Mouse (Mus musculus): ENCODE measurements at regions not wholly inside any gene's neighbourhood (a gene's known extent, or its start where the extent isn't known, plus 50 kb on each side); places are given as distances from the start of the nearest gene placed in this dataset.
A peak's percentile ranks its signal among the peaks of the same experiment; 100 is the strongest.

- no peaks in the 10 kb centered on the region for H3K27me3 ChIP-seq (ENCODE audit: control insufficient read depth, insufficient read depth, low read length)
- H3K27ac ChIP-seq (ENCODE audit: low read depth, low read length) = no peak overlapping the region
- H3K36me3 ChIP-seq (ENCODE audit: control insufficient read depth, insufficient read depth, low read length) = no peaks in the 10 kb centered on the region
- 86% methylated on average over 1 of the region's 1 CpGs for WGBS
- no peaks in the 10 kb centered on the region for H3K9me3 ChIP-seq (ENCODE audit: control insufficient read depth, low read length)
- peaks cover 3% of the 10 kb centered on the region; the same call in 1 of the 2 replicates for H3K4me1 ChIP-seq (replicated peaks; ENCODE audit: control insufficient read depth, insufficient read depth, low read length)
- no peak for ATAC-seq (replicated peaks; ENCODE audit: low FRiP score)
- H3K9ac ChIP-seq (ENCODE audit: low read length) = no peak overlapping the region
- H3K4me3 ChIP-seq (ENCODE audit: low read depth, low read length) = no peak overlapping the region
- no peak overlapping the region for H3K4me2 ChIP-seq (ENCODE audit: low read depth, low read length, severe bottlenecking)
- DNase-seq (ENCODE audit: low spot score) = no peak
These were observed 243.6 kb downstream of the Rnf152 start for GRCm38 (mm10) chr1:105112762-105113525.

- DNase-seq (ENCODE audit: low spot score) (no peak), ATAC-seq (replicated peaks; ENCODE audit: low FRiP score) (peak; percentile 66)
- Histone ChIP-seq H3K9me3 (ENCODE audit: control insufficient read depth, low read length) (no peaks in the 10 kb centered on the region), H3K27me3 (ENCODE audit: control insufficient read depth, insufficient read depth, low read length) (no peaks in the 10 kb centered on the region), H3K27ac (ENCODE audit: low read depth, low read length) (peak overlapping the region; percentile 41; the same call in 1 of the 2 replicates), H3K4me3 (ENCODE audit: low read depth, low read length) (no peak overlapping the region), H3K9ac (ENCODE audit: low read length) (no peak overlapping the region), H3K4me1 (replicated peaks; ENCODE audit: control insufficient read depth, insufficient read depth, low read length) (peaks cover 3% of the 10 kb centered on the region; the same call in 1 of the 2 replicates), H3K4me2 (ENCODE audit: low read depth, low read length, severe bottlenecking) (no peak overlapping the region), H3K36me3 (ENCODE audit: control insufficient read depth, insufficient read depth, low read length) (no peaks in the 10 kb centered on the region)
- 32% methylated on average over 4 of the region's 4 CpGs for WGBS
These were observed 245.3 kb downstream of the Rnf152 start for GRCm38 (mm10) chr1:105111236-105111635.

GRCm38 (mm10) chr1:105110581-105111210 is 245.8 kb downstream of the Rnf152 start:
- Histone ChIP-seq H3K4me3 (ENCODE audit: low read depth, low read length) (no peak overlapping the region), H3K36me3 (ENCODE audit: control insufficient read depth, insufficient read depth, low read length) (no peaks in the 10 kb centered on the region), H3K9me3 (ENCODE audit: control insufficient read depth, low read length) (no peaks in the 10 kb centered on the region), H3K9ac (ENCODE audit: low read length) (no peak overlapping the region), H3K4me2 (ENCODE audit: low read depth, low read length, severe bottlenecking) (no peak overlapping the region), H3K4me1 (replicated peaks; ENCODE audit: control insufficient read depth, insufficient read depth, low read length) (peaks cover 3% of the 10 kb centered on the region; the same call in 1 of the 2 replicates), H3K27me3 (ENCODE audit: control insufficient read depth, insufficient read depth, low read length) (no peaks in the 10 kb centered on the region), H3K27ac (ENCODE audit: low read depth, low read length) (no peak overlapping the region)
- DNase-seq (ENCODE audit: low spot score) = no peak
- no peak; the same call in 1 of the 2 replicates for ATAC-seq (replicated peaks; ENCODE audit: low FRiP score)
- 100% methylated on average over 1 of the region's 1 CpGs for WGBS

- WGBS = 83% methylated on average over 4 of the region's 4 CpGs
- no peak for ATAC-seq (replicated peaks; ENCODE audit: low FRiP score)
- no peaks in the 10 kb centered on the region for H3K9me3 ChIP-seq (ENCODE audit: control insufficient read depth, low read length)
- H3K27ac ChIP-seq (ENCODE audit: low read depth, low read length) = no peak overlapping the region
- no peak overlapping the region for H3K4me2 ChIP-seq (ENCODE audit: low read depth, low read length, severe bottlenecking)
- H3K27me3 ChIP-seq (ENCODE audit: control insufficient read depth, insufficient read depth, low read length) = no peaks in the 10 kb centered on the region
- H3K36me3 ChIP-seq (ENCODE audit: control insufficient read depth, insufficient read depth, low read length) = no peaks in the 10 kb centered on the region
- H3K4me1 ChIP-seq (replicated peaks; ENCODE audit: control insufficient read depth, insufficient read depth, low read length) = peaks cover 3% of the 10 kb centered on the region; the same call in 1 of the 2 replicates
- no peak for DNase-seq (ENCODE audit: low spot score)
- H3K4me3 ChIP-seq (ENCODE audit: low read depth, low read length) = no peak overlapping the region
- H3K9ac ChIP-seq (ENCODE audit: low read length) = no peak overlapping the region
These were observed 248.7 kb downstream of the Rnf152 start for GRCm38 (mm10) chr1:105107836-105108235.

GRCm38 (mm10) chr1:105107257-105107656 is 249.3 kb downstream of the Rnf152 start:
- no peaks in the 10 kb centered on the region for H3K36me3 ChIP-seq (ENCODE audit: control insufficient read depth, insufficient read depth, low read length)
- H3K4me2 ChIP-seq (ENCODE audit: low read depth, low read length, severe bottlenecking) = no peak overlapping the region
- ATAC-seq (replicated peaks; ENCODE audit: low FRiP score) = no peak
- no peaks in the 10 kb centered on the region for H3K27me3 ChIP-seq (ENCODE audit: control insufficient read depth, insufficient read depth, low read length)
- 91% methylated on average over 1 of the region's 1 CpGs for WGBS
- peaks cover 3% of the 10 kb centered on the region; the same call in 1 of the 2 replicates for H3K4me1 ChIP-seq (replicated peaks; ENCODE audit: control insufficient read depth, insufficient read depth, low read length)
- no peak overlapping the region for H3K27ac ChIP-seq (ENCODE audit: low read depth, low read length)
- H3K9ac ChIP-seq (ENCODE audit: low read length) = no peak overlapping the region
- H3K9me3 ChIP-seq (ENCODE audit: control insufficient read depth, low read length) = no peaks in the 10 kb centered on the region
- no peak for DNase-seq (ENCODE audit: low spot score)
- no peak overlapping the region for H3K4me3 ChIP-seq (ENCODE audit: low read depth, low read length)

GRCm38 (mm10) chr1:105105211-105105610 is 251.3 kb downstream of the Rnf152 start:
- Histone ChIP-seq H3K4me3 (ENCODE audit: low read depth, low read length) (no peak overlapping the region), H3K9me3 (ENCODE audit: control insufficient read depth, low read length) (no peaks in the 10 kb centered on the region), H3K9ac (ENCODE audit: low read length) (no peak overlapping the region), H3K27ac (ENCODE audit: low read depth, low read length) (no peak overlapping the region), H3K4me2 (ENCODE audit: low read depth, low read length, severe bottlenecking) (no peak overlapping the region), H3K27me3 (ENCODE audit: control insufficient read depth, insufficient read depth, low read length) (no peaks in the 10 kb centered on the region), H3K4me1 (replicated peaks; ENCODE audit: control insufficient read depth, insufficient read depth, low read length) (no peaks in the 10 kb centered on the region), H3K36me3 (ENCODE audit: control insufficient read depth, insufficient read depth, low read length) (no peaks in the 10 kb centered on the region)
- ATAC-seq (replicated peaks; ENCODE audit: low FRiP score) (no peak), DNase-seq (ENCODE audit: low spot score) (no peak)

- Histone ChIP-seq H3K27ac (ENCODE audit: low read depth, low read length) (no peak overlapping the region), H3K4me1 (replicated peaks; ENCODE audit: control insufficient read depth, insufficient read depth, low read length) (no peaks in the 10 kb centered on the region), H3K36me3 (ENCODE audit: control insufficient read depth, insufficient read depth, low read length) (no peaks in the 10 kb centered on the region), H3K9me3 (ENCODE audit: control insufficient read depth, low read length) (no peaks in the 10 kb centered on the region), H3K27me3 (ENCODE audit: control insufficient read depth, insufficient read depth, low read length) (no peaks in the 10 kb centered on the region), H3K4me3 (ENCODE audit: low read depth, low read length) (no peak overlapping the region), H3K4me2 (ENCODE audit: low read depth, low read length, severe bottlenecking) (no peak overlapping the region), H3K9ac (ENCODE audit: low read length) (no peak overlapping the region)
- DNase-seq (ENCODE audit: low spot score) = no peak
- no peak for ATAC-seq (replicated peaks; ENCODE audit: low FRiP score)
- WGBS = 61% methylated on average over 2 of the region's 2 CpGs
These were observed 261.4 kb downstream of the Rnf152 start for GRCm38 (mm10) chr1:105095091-105095490.

- DNase-seq (ENCODE audit: low spot score) = no peak
These were observed 262.0 kb downstream of the Rnf152 start for GRCm38 (mm10) chr1:105094500-105094899.

More at GRCm38 (mm10) chr1:105094500-105094899, 262.0 kb downstream of the Rnf152 start:
- Histone ChIP-seq H3K4me1 (replicated peaks; ENCODE audit: control insufficient read depth, insufficient read depth, low read length) (no peaks in the 10 kb centered on the region), H3K9ac (ENCODE audit: low read length) (no peak overlapping the region), H3K27me3 (ENCODE audit: control insufficient read depth, insufficient read depth, low read length) (no peaks in the 10 kb centered on the region), H3K9me3 (ENCODE audit: control insufficient read depth, low read length) (no peaks in the 10 kb centered on the region), H3K27ac (ENCODE audit: low read depth, low read length) (no peak overlapping the region), H3K36me3 (ENCODE audit: control insufficient read depth, insufficient read depth, low read length) (no peaks in the 10 kb centered on the region), H3K4me3 (ENCODE audit: low read depth, low read length) (no peak overlapping the region), H3K4me2 (ENCODE audit: low read depth, low read length, severe bottlenecking) (no peak overlapping the region)
- ATAC-seq (replicated peaks; ENCODE audit: low FRiP score) = no peak
- WGBS = 91% methylated on average over 3 of the region's 3 CpGs

Measured in forebrain, embryonic 11.5 days (tissue).